Mouse (Mus musculus) small intestine, adult 2 months (tissue): Measurements from ENCODE around the gene Pld2. TPM values are rescaled to one million over a fixed set of nuclear protein-coding genes. Genes with fewer than 3 reads are reported as not detected.
"Not testable (repeated sequence)": the region's sequence is repeated elsewhere in the genome, so short reads cannot be mapped to it uniquely, and the experiment has no call there.

Source experiments
- H3K27ac ChIP-seq: fragments of 200-500 bp; 2 replicates; pipeline ENCODE4 v1.5.1; 2012; ENCODE audit warnings: low read depth, low read length, control low read depth, inconsistent platforms; ENCODE audit not compliant: insufficient read depth
- H3K27me3 ChIP-seq: fragments of 200-500 bp; 2 replicates; pipeline ENCODE4 v1.6.1; 2012; ENCODE audit warnings: mild to moderate bottlenecking, moderate library complexity, low read length, inconsistent platforms; ENCODE audit not compliant: control insufficient read depth, insufficient read depth
- H3K36me3 ChIP-seq: fragments of 200-500 bp; 2 replicates; pipeline ENCODE4 v1.6.1; 2012; ENCODE audit warnings: mild to moderate bottlenecking, low read length, control low read depth, inconsistent platforms; ENCODE audit not compliant: control insufficient read depth, insufficient read depth
- H3K4me1 ChIP-seq: fragments of 200-500 bp; 2 replicates; pipeline ENCODE4 v1.6.1; 2012; ENCODE audit warnings: low read length, inconsistent platforms, mixed read lengths; ENCODE audit not compliant: control insufficient read depth, insufficient read depth, insufficient read length
- H3K4me3 ChIP-seq: fragments of 200-500 bp; 2 replicates; pipeline ENCODE4 v1.5.1; 2012; ENCODE audit warnings: low read depth, mild to moderate bottlenecking, control low read depth, inconsistent platforms, low read length, moderate library complexity
- CTCF ChIP-seq: fragments of 200-500 bp; IDR thresholded peaks from 2 replicates; pipeline ENCODE4 v1.5.1; 2012; ENCODE audit warnings: low read depth, mild to moderate bottlenecking, control low read depth, inconsistent platforms, low read length, moderate library complexity, mixed read lengths; ENCODE audit not compliant: insufficient replicate concordance, insufficient read length; ENCODE audit errors: extremely low read depth
- POLR2A ChIP-seq: fragments of 200-500 bp; IDR thresholded peaks from 2 replicates; pipeline ENCODE4 v1.6.1; 2012; ENCODE audit warnings: low read depth, mild to moderate bottlenecking, control low read depth, inconsistent platforms, low read length, moderate library complexity
- WGBS: fragments of 180-500 bp; shearing (Covaris S2); methylation state at CpG from one replicate; pipeline ENCODE4 v1.1.7; 2018; 5-methylcytosine and 5-hydroxymethylcytosine counted together
- polyA plus RNA-seq: library from polyadenylated mRNA; depleted of rRNA; stranded (reverse); fragments of >200 nt; gene quantifications from 2 replicates; pipeline ENCODE4 v1.2.3, GENCODE M21; 2012

The Pld2 gene
- polyA plus RNA-seq, 1 experiment = 24.9 TPM

GRCm38 (mm10) chr11:70525726-70526125 lies 14.1 kb upstream of the Pld2 start:
- TF ChIP-seq CTCF (no peak), POLR2A (no peak)
- peaks cover 5% of the 10 kb centered on the region for H3K4me1 ChIP-seq
- no peak overlapping the region for H3K27ac ChIP-seq
- peak overlapping the region; percentile 76 for H3K4me3 ChIP-seq
- H3K36me3 ChIP-seq = peaks cover 20% of the 10 kb centered on the region
- H3K27me3 ChIP-seq = no peaks in the 10 kb centered on the region
- WGBS = 2% methylated on average over 12 of the region's 12 CpGs

- peaks cover 5% of the 10 kb centered on the region for H3K4me1 ChIP-seq
- TF ChIP-seq CTCF = no peak
- no peak for TF ChIP-seq POLR2A
- no peaks in the 10 kb centered on the region for H3K27me3 ChIP-seq
- no peak overlapping the region for H3K4me3 ChIP-seq
- H3K27ac ChIP-seq = no peak overlapping the region
- H3K36me3 ChIP-seq = peaks cover 20% of the 10 kb centered on the region
- WGBS = 85% methylated on average over 12 of the region's 12 CpGs
Observed at GRCm38 (mm10) chr11:70526211-70526610, 13.7 kb upstream of the Pld2 start.

- WGBS = 79% methylated on average over 7 of the region's 7 CpGs
- no peaks in the 10 kb centered on the region for H3K27me3 ChIP-seq
- TF ChIP-seq POLR2A (no peak), CTCF (no peak)
Observed at GRCm38 (mm10) chr11:70528610-70529009, 11.3 kb upstream of the Pld2 start.

GRCm38 (mm10) chr11:70531065-70531464 lies 8.8 kb upstream of the Pld2 start:
- H3K4me3 ChIP-seq, H3K27me3 ChIP-seq, H3K4me1 ChIP-seq, H3K27ac ChIP-seq: not testable (repeated sequence)
- H3K36me3 ChIP-seq = peaks cover 20% of the 10 kb centered on the region
- WGBS = 64% methylated on average over 2 of the region's 2 CpGs

More at GRCm38 (mm10) chr11:70528610-70529009, 11.3 kb upstream of the Pld2 start:
- Histone ChIP-seq H3K4me1 (peaks cover 5% of the 10 kb centered on the region), H3K27ac (no peak overlapping the region), H3K4me3 (no peak overlapping the region), H3K36me3 (peaks cover 20% of the 10 kb centered on the region)

- TF ChIP-seq POLR2A = no peak
- TF ChIP-seq CTCF = no peak
- H3K4me3 ChIP-seq = no peak within 1 kb of the TSS
- H3K36me3 ChIP-seq = peaks cover 6% of the 10 kb centered on the region
- WGBS = 85% methylated on average over 6 of the region's 6 CpGs
- no peaks in the 10 kb centered on the region for H3K27me3 ChIP-seq
- no peak within 1 kb of the TSS for H3K27ac ChIP-seq
- no peaks in the 10 kb centered on the region for H3K4me1 ChIP-seq
Observed at GRCm38 (mm10) chr11:70532839-70533238, 7.0 kb upstream of the Pld2 start, which contains the start of gene Gm40193. Gm40193 (minus strand) TSS chr11:70532939.

- peak overlapping the region; percentile 88 for H3K4me3 ChIP-seq
- no peaks in the 10 kb centered on the region; the same call in 1 of the 2 replicates for H3K36me3 ChIP-seq
- TF ChIP-seq POLR2A (no peak), CTCF (no peak)
- H3K4me1 ChIP-seq = peaks cover 2% of the 10 kb centered on the region
- 2% methylated on average over 9 of the region's 9 CpGs for WGBS
- H3K27ac ChIP-seq = peak overlapping the region; percentile 23; the same call in 1 of the 2 replicates
- H3K27me3 ChIP-seq = no peaks in the 10 kb centered on the region
Observed at GRCm38 (mm10) chr11:70539423-70539822, 441 bp upstream of the Pld2 start.

GRCm38 (mm10) chr11:70540928-70541327 lies 1.1 kb downstream of the Pld2 start:
- TF ChIP-seq CTCF = no peak
- Histone ChIP-seq H3K4me3 (peak overlapping the region; percentile 88; the same call in 1 of the 2 replicates), H3K36me3 (no peaks in the 10 kb centered on the region; the same call in 1 of the 2 replicates), H3K4me1 (peaks cover 2% of the 10 kb centered on the region), H3K27ac (no peak overlapping the region), H3K27me3 (no peaks in the 10 kb centered on the region)
- WGBS = 81% methylated on average over 7 of the region's 7 CpGs

- Histone ChIP-seq H3K4me3 (no peak overlapping the region), H3K27ac (no peak overlapping the region), H3K36me3 (no peaks in the 10 kb centered on the region; the same call in 1 of the 2 replicates), H3K27me3 (no peaks in the 10 kb centered on the region), H3K4me1 (peaks cover 2% of the 10 kb centered on the region)
- WGBS = 83% methylated on average over 5 of the region's 5 CpGs
- no peak for TF ChIP-seq POLR2A
- TF ChIP-seq CTCF = no peak
Observed at GRCm38 (mm10) chr11:70541415-70541814, 1.6 kb downstream of the Pld2 start.
